Mouse (Mus musculus) E14TG2a.4 (cell line): ENCODE measurements around the gene Clic1.

Experiments
- CTCF ChIP-seq: conservative IDR thresholded peaks from 2 replicates; pipeline ENCODE4 v1.5.1; 2014; ENCODE audit warnings: low read length
- NANOG ChIP-seq: IDR thresholded peaks from 2 replicates; pipeline ENCODE4 v1.6.1; 2014; ENCODE audit warnings: borderline replicate concordance, low read length, mixed read lengths

- TF ChIP-seq CTCF (no peak), NANOG (no peak)
Observed at GRCm38 (mm10) chr17:35043794-35044193, 6.0 kb upstream of the Clic1 start.
